Mouse (Mus musculus) liver, embryonic 14 days (tissue): ENCODE data around the gene Wnt6. TPM values are rescaled to one million over a fixed set of nuclear protein-coding genes. Genes with fewer than 3 reads are reported as not detected.

Experiments
- polyA plus RNA-seq: library from polyadenylated mRNA; depleted of rRNA; stranded (reverse); fragments of >200 nt; gene quantifications from 2 replicates; pipeline ENCODE4 v1.2.3, GENCODE M21; 2012; rRNA removed

Gene Wnt6
- polyA plus RNA-seq, result 0.07 and 0.24 TPM in 2 replicates

GRCm38 (mm10) chr1:74771845-74771930 is at the start of gene Wnt6:
Wnt6 (plus strand) TSS chr1:74771892.

GRCm38 (mm10) chr1:74748643-74749271 is 22.9 kb upstream of the Wnt6 start, which contains the start of gene Prkag3:
Prkag3 (minus strand) TSS chr1:74749221.

GRCm38 (mm10) chr1:74791249-74791648 is 19.6 kb downstream of the Wnt6 start, which contains the start of gene Wnt10a:
Wnt10a (plus strand) TSS chr1:74791516.

Other genes starting within 250 kb of the Wnt6 start
- 0.01 TPM in 2 replicates for gene Plcd4, start 229.0 kb upstream of the Wnt6 start, polyA plus RNA-seq
- gene Usp37, start 227.6 kb upstream of the Wnt6 start, polyA plus RNA-seq, result 4.5 and 5.5 TPM in 2 replicates
- 2.6 and 3.3 TPM in 2 replicates for gene Zfp142, start 183.6 kb upstream of the Wnt6 start, polyA plus RNA-seq
- 9.0 and 10.6 TPM in 2 replicates for gene Bcs1l, start 183.6 kb upstream of the Wnt6 start, polyA plus RNA-seq
- 20.9 and 23.6 TPM in 2 replicates for gene Rnf25, start 170.5 kb upstream of the Wnt6 start, polyA plus RNA-seq
- gene Stk36, start 170.4 kb upstream of the Wnt6 start, polyA plus RNA-seq, result 0.18 and 0.20 TPM in 2 replicates
- gene Ttll4, start 110.1 kb upstream of the Wnt6 start, polyA plus RNA-seq, result 6.6 and 8.4 TPM in 2 replicates
- 2.4 and 3.7 TPM in 2 replicates for gene Cyp27a1, start 58.3 kb upstream of the Wnt6 start, polyA plus RNA-seq
- 0.01 and 0.08 TPM in 2 replicates for gene Prkag3, start 22.7 kb upstream of the Wnt6 start, polyA plus RNA-seq
- 0.06 TPM in 1 of 2 replicates, not detected in the other for gene Wnt10a, start 19.6 kb downstream of the Wnt6 start, polyA plus RNA-seq
- not detected in 2 replicates for gene Cdk5r2, start 83.0 kb downstream of the Wnt6 start, polyA plus RNA-seq
- gene Fev, start 113.5 kb downstream of the Wnt6 start, polyA plus RNA-seq, result 0.05 TPM in 2 replicates
- gene Cryba2, start 121.3 kb downstream of the Wnt6 start, polyA plus RNA-seq, result not detected in 2 replicates
- under 0.01 TPM in 1 of 2 replicates, not detected in the other for gene Cfap65, start 163.7 kb downstream of the Wnt6 start, polyA plus RNA-seq
- gene Ihh, start 179.8 kb downstream of the Wnt6 start, polyA plus RNA-seq, result 2.3 and 2.6 TPM in 2 replicates